Mouse (Mus musculus) intestine, postnatal 0 days (tissue): ENCODE measurements around the gene Majin. TPM values are rescaled to one million over a fixed set of nuclear protein-coding genes. Genes with fewer than 3 reads are reported as not detected.

Experiments used
- ATAC-seq: fragments of 200-750 bp; cut with Nextera tagmentation; 2 replicates; pipeline ENCODE4 v1.8.0; 2017; ENCODE audit warnings: mild to moderate bottlenecking, moderate TSS enrichment, moderate library complexity
- H3K27ac ChIP-seq: fragments of 300-500 bp; sonication (generic); 2 replicates; pipeline ENCODE4 v1.5.1; 2014; ENCODE audit warnings: mild to moderate bottlenecking, low read depth, low read length, moderate library complexity
- H3K27me3 ChIP-seq: fragments of 300-500 bp; sonication (generic); replicated peaks from 2 replicates; pipeline ENCODE4 v1.6.1; 2014; ENCODE audit warnings: low read length, mixed read lengths; ENCODE audit not compliant: control insufficient read depth, insufficient read depth
- H3K36me3 ChIP-seq: fragments of 300-500 bp; sonication (generic); 2 replicates; pipeline ENCODE4 v1.6.1; 2014; ENCODE audit warnings: mild to moderate bottlenecking, moderate library complexity; ENCODE audit not compliant: control insufficient read depth, insufficient read depth
- H3K4me1 ChIP-seq: fragments of 300-500 bp; sonication (generic); replicated peaks from 2 replicates; pipeline ENCODE4 v1.6.1; 2014; ENCODE audit warnings: antibody characterized with exemption, low read length, mixed read lengths; ENCODE audit not compliant: control insufficient read depth, insufficient read depth
- H3K4me2 ChIP-seq: fragments of 300-500 bp; sonication (generic); replicated peaks from 2 replicates; pipeline ENCODE4 v1.6.1; 2014; ENCODE audit warnings: low read depth, mild to moderate bottlenecking, moderate library complexity
- H3K4me3 ChIP-seq: fragments of 300-500 bp; sonication (generic); 2 replicates; pipeline ENCODE4 v1.5.1; 2014; ENCODE audit warnings: low read depth, low read length
- H3K9ac ChIP-seq: fragments of 300-500 bp; sonication (generic); 2 replicates; pipeline ENCODE4 v1.6.1; 2014; ENCODE audit warnings: mild to moderate bottlenecking, low read depth, low read length
- H3K9me3 ChIP-seq: fragments of 300-500 bp; sonication (generic); 2 replicates; pipeline ENCODE4 v1.6.1; 2016; ENCODE audit warnings: mixed run types; ENCODE audit not compliant: control insufficient read depth
- CTCF ChIP-seq: sonication (generic); IDR thresholded peaks from 2 replicates; pipeline ENCODE4 v1.5.1; 2016; ENCODE audit warnings: low read depth, mild to moderate bottlenecking, control low read depth, antibody characterized with exemption, moderate library complexity
- WGBS: fragments of 180-500 bp; shearing (Covaris S2); extraction: QIAGEN DNeasy Blood & Tissue Kit; methylation state at CpG from one replicate; pipeline ENCODE4 v1.1.7; 2014; 5-methylcytosine and 5-hydroxymethylcytosine counted together
- polyA plus RNA-seq: library from polyadenylated mRNA; unstranded; fragments of >200 nt; fragmentation: Nextera tagmentation; extraction: Ambion mirVana; gene quantifications from 2 replicates; pipeline ENCODE4 v1.2.1, GENCODE M21; 2015

The Majin gene
- polyA plus RNA-seq, 1 experiment from 2014 or later: not detected

GRCm38 (mm10) chr19:6171215-6171614 lies 13.0 kb upstream of the Majin start:
- TF ChIP-seq CTCF: no peak
- Histone ChIP-seq H3K4me1 (no peaks in the 10 kb centered on the region), H3K27ac (no peak overlapping the region), H3K27me3 (no peaks in the 10 kb centered on the region), H3K4me2 (no peak overlapping the region), H3K9me3 (no peaks in the 10 kb centered on the region), H3K36me3 (no peaks in the 10 kb centered on the region), H3K4me3 (no peak overlapping the region), H3K9ac (no peak overlapping the region)
- 50% methylated on average over 8 of the region's 8 CpGs for WGBS
- peak; percentile 33; the same call in 1 of the 2 replicates for ATAC-seq

DNA sequence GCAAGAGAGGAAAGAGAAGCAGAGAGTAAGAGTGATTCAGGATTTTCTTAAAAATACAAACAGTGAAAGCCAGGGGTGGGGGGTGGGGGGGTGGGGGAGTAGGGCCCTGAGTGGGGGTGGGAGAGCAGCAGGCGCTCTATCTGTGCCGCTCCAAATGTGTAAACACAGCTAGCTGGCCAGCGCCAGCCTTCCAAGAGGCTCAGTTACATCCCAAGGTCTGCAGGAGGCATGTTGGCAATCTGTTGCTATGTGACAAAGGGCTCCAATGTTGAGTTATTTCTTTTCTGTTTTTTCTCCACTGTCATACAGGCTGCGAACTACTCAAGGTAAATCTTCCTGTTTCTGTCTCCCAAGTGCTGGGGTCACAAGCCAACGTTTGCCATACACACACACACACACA lies 9.4 kb upstream of the Majin start:
- no peaks in the 10 kb centered on the region for H3K27me3 ChIP-seq
- no peak overlapping the region for H3K9ac ChIP-seq
- no peak overlapping the region for H3K27ac ChIP-seq
- no peaks in the 10 kb centered on the region for H3K36me3 ChIP-seq
- no peak overlapping the region for H3K4me2 ChIP-seq
- no peak overlapping the region for H3K4me3 ChIP-seq
- H3K4me1 ChIP-seq: no peaks in the 10 kb centered on the region
- no peak for TF ChIP-seq CTCF
- no peaks in the 10 kb centered on the region for H3K9me3 ChIP-seq
- ATAC-seq: no peak
- 35% methylated on average over 5 of the region's 5 CpGs for WGBS

DNA sequence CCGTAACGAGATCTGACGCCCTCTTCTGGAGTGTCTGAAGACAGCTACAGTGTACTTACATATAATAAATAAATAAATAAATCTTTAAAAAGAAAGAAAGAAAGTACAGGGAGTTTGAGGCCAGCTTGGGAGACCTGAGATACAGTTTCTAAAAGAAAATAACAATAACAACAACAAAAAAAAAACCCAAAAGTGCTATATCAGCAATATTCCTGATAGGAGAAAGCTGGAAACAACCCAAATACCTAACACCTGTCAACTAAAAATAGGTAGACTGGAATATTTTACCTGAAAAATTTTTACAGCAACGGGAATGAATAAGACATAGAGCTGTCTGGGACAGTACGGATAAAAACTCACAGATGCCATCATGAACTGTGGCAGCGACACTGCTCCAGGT lies 5.4 kb upstream of the Majin start:
- H3K27me3 ChIP-seq: no peaks in the 10 kb centered on the region
- no peak for TF ChIP-seq CTCF
- no peaks in the 10 kb centered on the region for H3K36me3 ChIP-seq
- ATAC-seq: no peak
- 95% methylated on average over 4 of the region's 6 CpGs for whole genome bisulfite sequencing
- H3K4me3 ChIP-seq: no peak overlapping the region
- no peak overlapping the region for H3K9ac ChIP-seq
- H3K4me2 ChIP-seq: no peak overlapping the region
- no peak overlapping the region for H3K27ac ChIP-seq
- H3K9me3 ChIP-seq: no peaks in the 10 kb centered on the region
- no peaks in the 10 kb centered on the region for H3K4me1 ChIP-seq

- no peak overlapping the region for H3K27ac ChIP-seq
- no peaks in the 10 kb centered on the region for H3K9me3 ChIP-seq
- no peak overlapping the region for H3K9ac ChIP-seq
- no peaks in the 10 kb centered on the region for H3K4me1 ChIP-seq
- ATAC-seq: no peak
- no peak for TF ChIP-seq CTCF
- H3K4me2 ChIP-seq: no peak overlapping the region
- 14% methylated on average over 5 of the region's 5 CpGs for WGBS
- no peak overlapping the region for H3K4me3 ChIP-seq
- H3K27me3 ChIP-seq: no peaks in the 10 kb centered on the region
- H3K36me3 ChIP-seq: no peaks in the 10 kb centered on the region
Observed at GRCm38 (mm10) chr19:6181629-6182028, 2.6 kb upstream of the Majin start.

DNA sequence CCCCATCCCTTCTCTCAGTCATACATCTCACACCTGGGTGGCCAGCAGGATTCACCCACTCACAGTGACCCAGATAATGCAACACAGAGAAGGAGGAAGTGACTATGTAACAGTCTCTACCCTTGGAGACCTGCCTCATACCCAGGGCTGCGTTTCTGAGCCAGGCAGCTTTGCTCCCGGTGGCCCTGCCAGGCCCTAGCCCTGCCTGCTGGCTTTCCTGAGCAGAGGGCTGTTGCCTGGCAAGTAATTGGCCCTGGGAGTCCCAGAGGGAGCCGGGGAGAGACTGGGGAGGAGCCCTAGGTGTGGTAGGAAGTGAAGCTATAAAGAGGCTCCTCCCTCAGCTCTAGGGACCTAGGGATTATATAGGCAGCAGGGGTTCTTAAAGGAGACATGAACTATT lies 1.7 kb upstream of the Majin start:
- ATAC-seq: peak; percentile 75
- Histone ChIP-seq H3K36me3 (no peaks in the 10 kb centered on the region), H3K9me3 (no peaks in the 10 kb centered on the region), H3K4me3 (no peak overlapping the region), H3K27me3 (no peaks in the 10 kb centered on the region), H3K4me1 (no peaks in the 10 kb centered on the region), H3K4me2 (peak overlapping the region; percentile 47), H3K9ac (no peak overlapping the region), H3K27ac (peak overlapping the region; percentile 22; the same call in 1 of the 2 replicates)
- no peak for TF ChIP-seq CTCF
- 7% methylated on average over 3 of the region's 3 CpGs for WGBS

DNA sequence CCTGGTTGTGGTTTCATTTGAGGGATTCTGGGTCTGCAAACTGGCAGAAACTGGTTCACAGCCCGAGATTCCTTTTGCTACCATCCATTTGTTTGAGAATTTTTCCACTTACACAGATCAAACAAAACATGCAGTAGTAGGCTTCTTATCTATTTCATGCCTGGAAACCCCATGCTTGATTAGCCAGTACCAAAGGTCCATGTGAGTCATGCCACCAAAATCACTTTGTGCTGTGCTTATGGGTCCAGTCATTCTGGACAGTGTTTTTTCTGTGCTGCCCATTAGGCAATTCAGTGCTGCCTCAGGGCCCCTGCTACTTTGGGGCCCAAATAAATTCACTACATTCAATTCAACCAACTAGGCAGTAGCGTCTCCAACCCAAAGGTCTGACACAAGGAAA lies 20.1 kb downstream of the Majin start:
- Histone ChIP-seq H3K27me3 (no peaks in the 10 kb centered on the region), H3K9me3 (no peaks in the 10 kb centered on the region), H3K4me3 (no peak overlapping the region), H3K4me2 (no peak overlapping the region), H3K27ac (no peak overlapping the region), H3K9ac (no peak overlapping the region), H3K4me1 (peaks cover 3% of the 10 kb centered on the region; the same call in 1 of the 2 replicates), H3K36me3 (no peaks in the 10 kb centered on the region)
- 43% methylated on average over 2 of the region's 2 CpGs for WGBS
- TF ChIP-seq CTCF: no peak
- ATAC-seq: peak; percentile 74

DNA sequence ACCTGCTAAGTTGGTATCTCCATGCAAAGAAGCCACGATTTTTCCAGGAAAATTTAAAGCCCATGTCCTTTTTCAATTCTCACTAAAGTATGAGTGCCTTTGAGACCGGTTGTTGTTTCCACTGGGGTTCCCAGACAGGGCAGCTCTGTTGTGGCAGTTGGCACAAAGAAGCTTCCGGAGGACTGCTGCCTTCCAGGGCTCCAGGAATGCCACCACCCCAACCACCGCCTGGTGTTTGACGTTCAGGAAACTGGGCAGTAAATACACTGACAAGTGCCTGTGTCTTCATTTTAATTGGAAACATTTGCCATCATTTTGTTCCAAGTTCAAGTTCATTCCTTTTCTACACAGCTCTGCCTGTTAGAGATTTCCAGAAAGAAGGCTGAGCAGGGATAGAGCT lies 22.5 kb downstream of the Majin start:
- no peak overlapping the region for H3K9ac ChIP-seq
- H3K4me1 ChIP-seq: peaks cover 3% of the 10 kb centered on the region; the same call in 1 of the 2 replicates
- 73% methylated on average over 5 of the region's 5 CpGs for WGBS
- no peak for TF ChIP-seq CTCF
- H3K27ac ChIP-seq: no peak overlapping the region
- no peaks in the 10 kb centered on the region for H3K36me3 ChIP-seq
- no peak overlapping the region for H3K4me2 ChIP-seq
- ATAC-seq: no peak
- H3K9me3 ChIP-seq: no peaks in the 10 kb centered on the region
- no peaks in the 10 kb centered on the region for H3K27me3 ChIP-seq
- H3K4me3 ChIP-seq: no peak overlapping the region
